Mouse (Mus musculus) CD4-positive naive resting alpha-beta T cell, adult 76 days (primary cell): ENCODE data around the gene Esrrg. TPM values are rescaled to one million over a fixed set of nuclear protein-coding genes. Genes with fewer than 3 reads are reported as not detected.

ENCODE experiments used
- total RNA-seq: library from RNA; stranded (reverse); gene quantifications from one replicate; pipeline ENCODE4 v1.2.4, GENCODE M21; 2023

The Esrrg gene
- not detected for total RNA-seq

GRCm38 (mm10) chr1:187608261-187608921 lies at the start of gene Esrrg:
Gene Esrrg, plus strand, starts transcription at chr1:187608791.

DNA sequence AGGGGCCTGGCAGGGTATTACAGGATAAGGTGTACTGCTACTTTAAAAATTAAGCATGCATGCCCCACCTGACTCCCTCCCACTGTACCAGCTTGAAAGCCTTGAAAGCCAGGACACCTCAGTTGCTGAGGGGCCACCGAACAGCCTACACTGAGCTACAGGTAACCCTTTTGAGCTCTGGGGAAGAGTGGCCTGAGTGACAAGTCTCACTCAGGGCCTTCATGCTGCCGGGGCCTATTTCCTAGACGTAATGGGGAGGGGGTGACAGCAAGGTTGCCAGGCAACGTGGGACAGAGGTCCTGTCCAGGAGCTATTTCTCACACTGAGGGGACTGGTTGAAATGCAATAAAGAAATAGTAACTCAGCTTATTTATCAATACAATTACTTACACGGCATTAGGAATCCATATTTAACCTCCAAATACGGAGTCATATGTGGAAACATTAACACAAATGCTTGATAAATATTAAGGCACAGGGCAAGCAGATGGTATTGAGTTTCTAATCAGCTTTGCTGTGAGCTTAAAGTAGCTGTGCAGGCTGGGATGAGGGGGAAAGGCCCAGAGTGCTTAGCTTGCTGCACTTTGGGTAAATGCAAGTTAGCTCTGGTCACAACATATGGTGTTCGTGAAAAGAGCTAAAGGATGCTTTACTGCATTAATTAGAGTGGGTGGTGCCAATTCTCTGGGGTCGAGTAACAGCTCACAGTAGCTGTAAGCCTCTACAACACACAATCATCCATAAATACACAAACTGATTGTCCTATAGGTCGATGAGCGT lies 653.5 kb downstream of the Esrrg start, which contains the start of gene Ush2a:
Gene Ush2a, plus strand, starts transcription at position 121 of the 780 bp plus-strand sequence.

